Mouse (Mus musculus): Measurements from ENCODE around the gene Chchd6. TPM values are rescaled to one million over a fixed set of nuclear protein-coding genes. Genes with fewer than 3 reads are reported as not detected.

Gene Chchd6
- polyA plus RNA-seq (2014; fragmentation: Illumina TruSeq; extraction: RNeasy Lipid Tissue Mini Kit (QIAGEN cat#74804); ENCODE audit: low read depth, low replicate concordance): 1.3 TPM

GRCm38 (mm10) chr6:89595018-89595776 lies at the start of gene Chchd6:
Gene Chchd6, minus strand, starts transcription at chr6:89595652.

DNA sequence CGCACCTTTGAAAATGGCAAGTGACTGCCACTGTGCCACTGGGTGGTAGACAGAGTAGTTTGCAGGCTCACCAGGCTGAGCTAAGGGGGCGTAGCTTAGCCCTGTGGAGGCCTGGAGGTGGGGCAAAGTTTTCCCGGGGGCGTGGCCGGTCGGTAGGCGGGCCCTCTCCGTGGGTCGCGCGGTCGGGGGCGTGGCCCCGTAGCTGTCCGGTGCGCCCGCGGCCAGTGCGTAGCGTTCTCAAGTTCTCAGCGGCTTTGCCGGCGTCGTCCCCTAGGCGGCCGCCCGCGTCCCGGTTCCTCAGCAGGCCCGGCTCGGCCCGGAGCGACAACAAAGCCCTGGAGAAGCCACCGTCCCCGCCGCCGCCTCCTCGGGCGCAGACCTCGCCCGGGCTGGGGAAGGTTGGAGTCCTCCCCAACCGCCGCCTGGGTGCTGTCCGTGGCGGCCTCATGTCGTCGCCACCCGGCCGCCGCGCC lies 48.4 kb upstream of the Chchd6 start, which contains the start of gene Txnrd3:
Gene Txnrd3, plus strand, starts transcription at position 191 of the 473 bp plus-strand sequence.

DNA sequence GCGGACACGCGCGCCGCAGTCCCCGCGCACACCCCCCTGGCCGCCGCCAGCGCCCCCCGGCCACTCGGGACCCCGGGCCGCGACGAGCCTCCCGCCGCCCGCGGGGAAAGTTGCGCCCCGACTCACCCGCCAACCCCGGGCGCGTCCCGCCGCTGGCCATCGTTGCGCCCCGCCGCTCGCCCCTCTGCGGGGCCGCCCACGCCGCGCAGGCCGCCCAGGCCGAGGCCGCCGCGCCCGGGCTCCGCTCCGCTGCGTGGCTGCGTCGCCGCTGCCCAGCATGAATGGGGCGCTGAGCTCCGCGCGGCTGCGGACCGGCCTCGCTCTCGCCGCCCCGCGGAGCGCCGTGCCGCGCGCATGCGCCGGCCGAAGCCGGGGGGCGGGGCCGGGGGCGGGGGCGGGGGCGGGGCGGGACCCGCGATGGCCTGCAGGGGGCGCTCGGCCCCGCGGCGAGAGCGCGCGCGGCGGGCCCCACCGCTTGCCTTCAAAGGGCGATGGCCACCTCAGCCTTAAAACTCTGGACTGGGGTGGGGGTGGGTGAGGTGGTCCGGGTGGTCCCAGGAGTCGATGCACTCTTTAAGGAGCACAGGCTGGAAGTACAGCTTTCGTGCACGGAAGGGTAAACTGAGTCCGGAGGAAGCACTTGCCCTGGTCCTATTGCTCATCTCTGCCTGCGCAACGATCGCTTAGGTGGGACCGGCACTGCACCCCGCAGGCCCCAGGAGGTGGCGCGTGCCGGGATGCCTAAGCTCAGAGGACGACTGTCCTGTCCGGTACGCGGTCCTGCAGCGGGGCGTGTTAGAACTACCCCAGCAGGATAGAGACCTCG lies 233.0 kb downstream of the Chchd6 start, which contains the start of gene Plxna1:
Gene Plxna1, minus strand, starts transcription at position 340 of the 826 bp plus-strand sequence.

Other genes with a start within 250 kb of the Chchd6 start
- gene Plxna1, start 233.0 kb downstream of the Chchd6 start, polyA plus RNA-seq (2014; fragmentation: Illumina TruSeq; extraction: RNeasy Lipid Tissue Mini Kit (QIAGEN cat#74804); ENCODE audit: low read depth, low replicate concordance): 1.5 TPM
- 20.2 TPM for gene Txnrd3, start 48.3 kb upstream of the Chchd6 start, polyA plus RNA-seq (2014; fragmentation: Illumina TruSeq; extraction: RNeasy Lipid Tissue Mini Kit (QIAGEN cat#74804); ENCODE audit: low read depth, low replicate concordance)
- gene Vmn1r40, start 111.9 kb upstream of the Chchd6 start, polyA plus RNA-seq (2014; fragmentation: Illumina TruSeq; extraction: RNeasy Lipid Tissue Mini Kit (QIAGEN cat#74804); ENCODE audit: low read depth, low replicate concordance): not detected
- not detected for gene Vmn1r41, start 145.1 kb upstream of the Chchd6 start, polyA plus RNA-seq (2014; fragmentation: Illumina TruSeq; extraction: RNeasy Lipid Tissue Mini Kit (QIAGEN cat#74804); ENCODE audit: low read depth, low replicate concordance)

All from kidney, adult 10 weeks (tissue).